Mouse (Mus musculus): Measurements from ENCODE around the gene 5730522E02Rik. TPM values are rescaled to one million over a fixed set of nuclear protein-coding genes. Genes with fewer than 3 reads are reported as not detected.

5730522E02Rik gene
- polyA plus RNA-seq, 1 experiment from 2014 or later, result 1.5 TPM

- Histone ChIP-seq H3K4me3 (no peak overlapping the region), H3K4me1 (no peaks in the 10 kb centered on the region), H3K27ac (replicated peaks) (no peak overlapping the region), H3K9me3 (no peaks in the 10 kb centered on the region), H3K27me3 (replicated peaks) (no peaks in the 10 kb centered on the region), H3K4me2 (no peak overlapping the region), H3K36me3 (no peaks in the 10 kb centered on the region), H3K9ac (no peak overlapping the region)
- ATAC-seq (ENCODE audit: extremely low read depth, insufficient number of reproducible peaks, low FRiP score, low TSS enrichment), result no peak
- 45% methylated on average over 6 of the region's 6 CpGs for WGBS
Observed at GRCm38 (mm10) chr11:26085380-26086035, 125.1 kb downstream of the 5730522E02Rik start.

GRCm38 (mm10) chr11:26076335-26076734 lies 134.2 kb downstream of the 5730522E02Rik start:
- no peak overlapping the region for H3K9ac ChIP-seq
- WGBS, result 55% methylated on average over 2 of the region's 2 CpGs
- no peaks in the 10 kb centered on the region for H3K27me3 ChIP-seq (replicated peaks)
- no peaks in the 10 kb centered on the region for H3K36me3 ChIP-seq
- H3K27ac ChIP-seq (replicated peaks), result no peak overlapping the region
- no peaks in the 10 kb centered on the region for H3K4me1 ChIP-seq
- no peak overlapping the region for H3K4me3 ChIP-seq
- ATAC-seq (ENCODE audit: extremely low read depth, insufficient number of reproducible peaks, low FRiP score, low TSS enrichment), result no peak
- H3K9me3 ChIP-seq, result no peaks in the 10 kb centered on the region
- no peak overlapping the region for H3K4me2 ChIP-seq

GRCm38 (mm10) chr11:26075536-26075935 lies 135.0 kb downstream of the 5730522E02Rik start:
- H3K4me1 ChIP-seq, result no peaks in the 10 kb centered on the region
- no peak overlapping the region for H3K4me2 ChIP-seq
- ATAC-seq (ENCODE audit: extremely low read depth, insufficient number of reproducible peaks, low FRiP score, low TSS enrichment), result no peak
- WGBS, result 73% methylated on average over 6 of the region's 6 CpGs
- H3K27ac ChIP-seq (replicated peaks), result no peak overlapping the region
- no peaks in the 10 kb centered on the region for H3K36me3 ChIP-seq
- no peaks in the 10 kb centered on the region for H3K27me3 ChIP-seq (replicated peaks)
- H3K9me3 ChIP-seq, result no peaks in the 10 kb centered on the region
- H3K9ac ChIP-seq, result no peak overlapping the region
- H3K4me3 ChIP-seq, result no peak overlapping the region

- Histone ChIP-seq H3K9ac (no peak overlapping the region), H3K4me2 (no peak overlapping the region), H3K4me1 (no peaks in the 10 kb centered on the region), H3K9me3 (no peaks in the 10 kb centered on the region), H3K27me3 (replicated peaks) (no peaks in the 10 kb centered on the region), H3K4me3 (no peak overlapping the region), H3K36me3 (no peaks in the 10 kb centered on the region), H3K27ac (replicated peaks) (no peak overlapping the region)
- WGBS, result 46% methylated on average over 8 of the region's 8 CpGs
- no peak for ATAC-seq (ENCODE audit: extremely low read depth, insufficient number of reproducible peaks, low FRiP score, low TSS enrichment)
Observed at GRCm38 (mm10) chr11:26073638-26074294, 136.8 kb downstream of the 5730522E02Rik start.

DNA sequence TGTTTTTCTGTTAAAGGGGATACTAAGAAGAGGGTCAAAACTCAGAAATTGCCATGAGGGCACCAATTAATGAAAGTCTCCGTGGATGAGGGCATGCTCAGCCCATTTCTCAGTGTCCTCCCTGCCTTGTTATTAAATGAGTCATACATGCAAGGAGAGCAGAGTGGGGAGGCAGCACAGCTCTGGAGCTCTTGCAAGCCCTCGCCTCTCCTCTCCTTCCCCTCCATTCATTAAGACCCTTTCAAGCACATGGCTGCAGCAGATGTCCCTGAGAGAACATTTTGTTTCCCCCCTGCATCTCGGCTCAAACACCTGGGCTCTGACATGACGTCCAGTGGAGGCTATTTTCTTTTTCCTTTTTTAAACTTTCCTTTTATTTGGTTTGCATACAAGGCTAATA lies 138.5 kb downstream of the 5730522E02Rik start:
- Histone ChIP-seq H3K27ac (replicated peaks) (no peak overlapping the region), H3K4me1 (no peaks in the 10 kb centered on the region), H3K4me3 (no peak overlapping the region), H3K36me3 (no peaks in the 10 kb centered on the region), H3K4me2 (no peak overlapping the region), H3K9ac (no peak overlapping the region), H3K9me3 (no peaks in the 10 kb centered on the region), H3K27me3 (replicated peaks) (no peaks in the 10 kb centered on the region)
- WGBS, result 48% methylated on average over 4 of the region's 4 CpGs
- ATAC-seq (ENCODE audit: extremely low read depth, insufficient number of reproducible peaks, low FRiP score, low TSS enrichment), result no peak

- no peaks in the 10 kb centered on the region for H3K4me1 ChIP-seq
- ATAC-seq (ENCODE audit: extremely low read depth, insufficient number of reproducible peaks, low FRiP score, low TSS enrichment), result no peak
- no peaks in the 10 kb centered on the region for H3K27me3 ChIP-seq (replicated peaks)
- no peaks in the 10 kb centered on the region for H3K36me3 ChIP-seq
- 56% methylated on average over 2 of the region's 2 CpGs for WGBS
- no peak overlapping the region for H3K9ac ChIP-seq
- no peak overlapping the region for H3K27ac ChIP-seq (replicated peaks)
- H3K4me2 ChIP-seq, result no peak overlapping the region
- no peak overlapping the region for H3K4me3 ChIP-seq
- no peaks in the 10 kb centered on the region for H3K9me3 ChIP-seq
Observed at GRCm38 (mm10) chr11:26063252-26063651, 147.3 kb downstream of the 5730522E02Rik start.

DNA sequence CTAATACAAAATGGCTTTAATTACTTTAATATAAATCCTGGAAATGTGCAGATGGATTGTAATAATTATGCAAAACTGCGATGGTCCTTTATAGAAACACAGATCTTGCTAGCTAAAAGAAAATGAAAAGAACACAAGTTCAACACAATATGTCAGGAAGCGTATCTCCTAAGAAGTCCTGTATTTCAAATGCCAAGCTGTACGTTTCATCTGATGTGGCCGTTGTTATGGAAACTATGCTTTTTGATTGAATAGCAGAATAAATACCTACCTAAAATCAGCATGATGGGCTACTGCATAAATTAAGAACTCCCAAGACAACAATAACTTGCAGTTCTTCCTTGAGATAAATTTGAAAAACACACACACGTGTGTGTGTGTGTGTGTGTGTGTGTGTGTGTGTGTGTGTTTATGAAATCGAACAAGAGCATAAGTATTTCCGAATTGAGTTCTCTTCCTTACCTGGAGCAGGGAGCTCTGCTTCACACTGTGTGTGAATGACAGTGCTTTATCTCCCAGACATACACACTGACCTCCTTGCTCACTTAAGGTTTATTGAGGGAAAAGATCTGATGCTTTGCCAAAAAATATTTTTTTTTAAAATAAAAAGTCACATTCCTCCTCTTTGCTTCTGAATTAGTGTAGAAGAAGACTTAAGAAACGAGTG lies 149.0 kb downstream of the 5730522E02Rik start:
- H3K27me3 ChIP-seq (replicated peaks), result no peaks in the 10 kb centered on the region
- H3K9ac ChIP-seq, result no peak overlapping the region
- no peak for ATAC-seq (ENCODE audit: extremely low read depth, insufficient number of reproducible peaks, low FRiP score, low TSS enrichment)
- WGBS, result 77% methylated on average over 8 of the region's 8 CpGs
- no peak overlapping the region for H3K27ac ChIP-seq (replicated peaks)
- no peak overlapping the region for H3K4me2 ChIP-seq
- H3K36me3 ChIP-seq, result no peaks in the 10 kb centered on the region
- no peak overlapping the region for H3K4me3 ChIP-seq
- no peaks in the 10 kb centered on the region for H3K4me1 ChIP-seq
- H3K9me3 ChIP-seq, result no peaks in the 10 kb centered on the region

DNA sequence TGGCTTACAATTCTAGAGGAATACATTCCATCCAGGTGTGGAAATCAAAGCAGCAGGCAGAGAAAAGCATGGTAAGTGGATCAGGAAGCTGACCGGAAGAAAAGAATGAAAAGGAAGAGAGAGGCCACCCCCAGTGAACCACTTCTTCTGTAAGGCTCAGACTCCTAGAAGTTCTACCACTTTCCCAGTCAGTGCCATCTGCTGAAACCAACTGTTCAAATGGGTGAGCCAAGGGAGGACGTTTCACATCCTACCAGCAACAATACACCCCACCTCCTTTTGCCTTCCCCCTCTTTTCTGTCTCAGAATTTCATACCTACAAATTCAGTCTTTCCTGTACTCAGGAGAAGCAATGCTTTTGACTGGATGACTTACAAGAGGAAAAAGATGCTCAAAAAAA lies 197.0 kb downstream of the 5730522E02Rik start:
- Histone ChIP-seq H3K4me3 (no peak overlapping the region), H3K27me3 (replicated peaks) (no peaks in the 10 kb centered on the region), H3K27ac (replicated peaks) (no peak overlapping the region), H3K9ac (no peak overlapping the region), H3K9me3 (no peaks in the 10 kb centered on the region), H3K4me2 (no peak overlapping the region), H3K4me1 (peaks cover 10% of the 10 kb centered on the region; the same call in 1 of the 2 replicates), H3K36me3 (no peaks in the 10 kb centered on the region)
- 50% methylated on average over 2 of the region's 2 CpGs for WGBS
- ATAC-seq (ENCODE audit: extremely low read depth, insufficient number of reproducible peaks, low FRiP score, low TSS enrichment), result no peak

GRCm38 (mm10) chr11:26004018-26004417 lies 206.5 kb downstream of the 5730522E02Rik start:
- ATAC-seq (ENCODE audit: extremely low read depth, insufficient number of reproducible peaks, low FRiP score, low TSS enrichment), result no peak
- H3K36me3 ChIP-seq, result no peaks in the 10 kb centered on the region
- no peak overlapping the region for H3K27ac ChIP-seq (replicated peaks)
- H3K4me2 ChIP-seq, result no peak overlapping the region
- H3K9ac ChIP-seq, result no peak overlapping the region
- no peaks in the 10 kb centered on the region for H3K9me3 ChIP-seq
- H3K4me3 ChIP-seq, result no peak overlapping the region
- 68% methylated on average over 4 of the region's 4 CpGs for WGBS
- no peaks in the 10 kb centered on the region for H3K27me3 ChIP-seq (replicated peaks)
- 0 out of 2 replicates have a peak, but pooled peaks cover 3% of the 10 kb centered on the region for H3K4me1 ChIP-seq

DNA sequence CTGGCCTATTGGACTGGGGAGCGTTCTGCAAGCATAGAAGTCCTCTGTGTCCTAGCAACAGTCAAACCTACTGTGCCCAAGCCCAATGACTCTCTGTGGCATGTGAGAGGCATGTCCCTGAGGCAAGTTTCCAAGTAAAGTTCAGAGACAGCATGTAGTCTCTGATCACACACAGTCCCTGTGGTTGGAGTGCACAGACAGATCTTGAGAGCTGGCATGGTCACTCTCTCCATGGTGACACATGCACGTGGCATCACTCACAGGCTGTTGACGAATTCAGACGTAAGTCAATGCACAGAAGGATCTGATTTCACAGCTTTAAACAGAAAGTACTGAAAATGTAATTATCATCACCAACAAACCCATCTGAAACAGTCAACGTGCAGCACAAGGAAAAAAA lies 210.8 kb downstream of the 5730522E02Rik start:
- Histone ChIP-seq H3K36me3 (no peaks in the 10 kb centered on the region), H3K9me3 (no peaks in the 10 kb centered on the region), H3K27ac (replicated peaks) (no peak overlapping the region), H3K4me3 (no peak overlapping the region), H3K27me3 (replicated peaks) (no peaks in the 10 kb centered on the region), H3K4me2 (no peak overlapping the region), H3K9ac (no peak overlapping the region), H3K4me1 (no peaks in the 10 kb centered on the region)
- no peak for ATAC-seq (ENCODE audit: extremely low read depth, insufficient number of reproducible peaks, low FRiP score, low TSS enrichment)
- 76% methylated on average over 5 of the region's 5 CpGs for WGBS

- Histone ChIP-seq H3K9ac (no peak overlapping the region), H3K4me2 (no peak overlapping the region), H3K4me1 (no peaks in the 10 kb centered on the region), H3K9me3 (no peaks in the 10 kb centered on the region), H3K27me3 (replicated peaks) (no peaks in the 10 kb centered on the region), H3K27ac (replicated peaks) (no peak overlapping the region), H3K36me3 (no peaks in the 10 kb centered on the region), H3K4me3 (no peak overlapping the region)
- 73% methylated on average over 4 of the region's 4 CpGs for WGBS
- no peak for ATAC-seq (ENCODE audit: extremely low read depth, insufficient number of reproducible peaks, low FRiP score, low TSS enrichment)
Observed at GRCm38 (mm10) chr11:25997469-25997868, 213.1 kb downstream of the 5730522E02Rik start.
